Mouse (Mus musculus) activated CD4-positive, CD25-positive, alpha-beta regulatory T cell, adult 9 weeks (primary cell): ENCODE results near the gene Serpinc1. TPM values are rescaled to one million over a fixed set of nuclear protein-coding genes. Genes with fewer than 3 reads are reported as not detected.

Experiments
- polyA plus RNA-seq: library from polyadenylated mRNA; unstranded; fragments of 100-300 nt; shearing (Covaris generic); gene quantifications from one replicate; pipeline ENCODE4 v1.2.1, GENCODE M21; 2017

Gene Serpinc1
- polyA plus RNA-seq: 20.2 TPM

DNA sequence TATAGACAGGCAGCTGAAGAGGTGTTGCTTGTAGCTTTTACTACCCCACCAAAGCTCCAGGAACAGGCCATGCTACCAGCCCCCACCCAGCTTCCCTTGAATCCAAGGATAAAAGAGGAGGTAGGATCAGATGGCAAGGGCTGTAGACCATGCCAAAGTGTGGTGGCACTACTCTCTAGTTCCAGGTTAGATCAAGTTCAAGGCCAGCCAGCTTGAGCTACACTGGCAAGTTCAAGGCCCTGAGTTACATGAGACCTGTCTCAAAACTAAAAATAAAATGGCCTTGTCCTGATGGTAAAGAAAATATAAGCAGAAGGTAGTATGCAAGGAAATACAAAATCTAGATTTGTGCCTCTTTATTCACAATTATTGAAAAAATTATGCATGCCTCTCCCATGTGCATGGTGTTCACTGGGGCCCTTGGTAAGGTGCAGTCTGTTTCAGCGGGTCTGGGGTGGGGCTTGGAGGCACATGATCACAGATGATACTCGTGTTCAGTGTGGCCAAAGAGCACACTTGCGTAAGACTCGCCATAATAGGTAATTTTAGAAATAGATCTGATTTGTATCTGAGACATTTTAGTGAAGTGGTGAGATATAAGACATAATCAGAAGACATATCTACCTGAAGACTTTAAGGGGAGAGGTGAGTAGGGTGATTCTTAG is at the start of gene Serpinc1:
Gene Serpinc1 (plus strand): TSS at position 515 of the 665 bp plus-strand sequence.

DNA sequence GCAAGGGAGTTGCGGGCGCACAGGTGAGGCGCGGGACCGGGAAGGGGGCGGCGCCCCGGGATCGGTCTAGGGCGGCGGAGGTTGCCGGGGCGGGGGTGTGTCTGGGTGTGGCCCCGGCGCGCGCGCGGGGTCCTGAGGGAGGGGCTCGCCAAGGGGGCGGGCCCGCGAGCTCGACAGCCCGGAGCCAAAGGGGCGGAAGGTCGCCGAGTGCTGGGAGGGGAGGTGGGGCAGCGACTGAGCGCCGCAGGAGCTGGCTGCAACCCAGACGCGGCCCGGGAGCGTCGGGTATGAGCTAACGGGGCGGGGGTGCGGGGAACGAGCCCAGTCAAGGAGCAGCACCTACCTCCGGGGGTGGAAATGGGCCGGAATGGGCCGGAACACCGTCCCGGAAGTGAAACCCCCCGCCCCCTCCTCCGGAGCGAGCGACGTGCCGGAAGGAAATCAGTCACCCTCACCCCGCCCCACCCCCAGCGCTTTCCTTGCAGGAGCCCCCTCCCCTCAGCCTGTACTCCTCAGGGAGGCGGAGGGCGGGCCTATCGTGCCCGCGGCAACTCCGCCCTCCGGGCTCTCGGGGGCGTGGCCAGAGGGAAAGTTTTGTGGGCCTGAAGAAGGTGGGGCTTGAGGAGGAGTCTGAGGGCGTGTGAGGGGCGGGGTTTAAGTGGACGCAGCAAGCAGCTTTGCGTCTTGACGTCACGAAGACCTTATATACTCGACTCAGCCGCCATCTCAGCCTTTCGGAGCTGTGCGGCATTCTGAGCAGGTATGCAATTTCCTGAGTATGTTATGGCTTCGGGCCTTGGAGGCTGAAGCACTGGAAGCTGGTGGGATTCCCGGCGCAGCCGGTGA is 56.3 kb downstream of the Serpinc1 start, which contains the start of gene Zbtb37:
Gene Zbtb37 (minus strand): TSS at position 415 of the 846 bp plus-strand sequence.

Other genes with a start within 250 kb of the Serpinc1 start
- 373 TPM for gene Rabgap1l, start 185.4 kb upstream of the Serpinc1 start, polyA plus RNA-seq
- gene Rc3h1, start 72.2 kb upstream of the Serpinc1 start, polyA plus RNA-seq: 7.8 TPM
- 17.4 TPM for gene Zbtb37, start 56.3 kb downstream of the Serpinc1 start, polyA plus RNA-seq
- 22.7 TPM for gene Dars2, start 92.1 kb downstream of the Serpinc1 start, polyA plus RNA-seq
- 17.4 TPM for gene Cenpl, start 92.1 kb downstream of the Serpinc1 start, polyA plus RNA-seq
- 38.4 TPM for gene Klhl20, start 152.9 kb downstream of the Serpinc1 start, polyA plus RNA-seq
- not detected for gene Ankrd45, start 164.1 kb downstream of the Serpinc1 start, polyA plus RNA-seq
- not detected for gene Tex50, start 180.7 kb downstream of the Serpinc1 start, polyA plus RNA-seq